Comparison of ENCODE assay signal across 9 mouse cellular contexts in the genomic region with DNA sequence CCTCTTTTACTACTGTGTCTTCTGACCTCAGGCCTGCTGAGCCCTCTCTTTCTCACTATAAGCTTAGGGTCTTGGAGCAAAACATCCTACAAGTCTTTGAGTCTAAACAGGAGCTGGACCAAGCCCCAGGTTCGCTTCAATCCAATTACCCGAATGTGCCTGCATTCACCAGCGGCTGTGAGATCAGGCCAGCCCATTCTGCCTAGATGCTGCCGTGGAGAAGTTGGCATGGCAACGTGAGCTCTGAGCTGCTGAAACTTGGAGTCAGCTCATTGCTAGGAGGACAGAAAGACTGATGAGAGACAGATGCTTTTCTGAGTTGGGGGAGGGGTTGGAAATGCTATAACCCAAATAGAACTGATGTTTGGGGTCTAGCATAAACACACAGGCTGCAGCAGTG.
DNase-seq lines count a peak whose midpoint lies in the region; ATAC-seq lines count a peak whose summit lies in the region.
"Had no signal": no experiment of that assay in that cellular context is flagged by ENCODE, and none has a peak within 500 bp of the region (broad histone marks: within the 10 kb centered on the region; RNA-seq: fewer than 3 reads in every experiment).

No protein-coding gene starts in this region.

- peak; percentile 80 for DNase-seq in MN1 (ENCODE audit: low spot score)
- DNase-seq in embryonic facial prominence, embryonic 14.5 days (ENCODE audit: low spot score): peak; percentile 80
- peak; percentile 75 for DNase-seq in layer of hippocampus, adult 11-12 months (ENCODE audit: low spot score)
- DNase-seq in midbrain, embryonic 11.5 days (ENCODE audit: low spot score, missing footprints): no peak
- no peak for DNase-seq in spleen, postnatal 14 days (ENCODE audit: low spot score in 2 of 2)
- DNase-seq in lung, postnatal 36 days: no peak
- DNase-seq in kidney, postnatal 4 days: no peak
- no peak for DNase-seq in spleen, adult 18-20 months

- ATAC-seq in embryonic facial prominence, embryonic 14.5 days (ENCODE audit: low read depth): peak; percentile 61; the same call in 1 of the 2 replicates
- 0 out of 2 replicates have a peak, but pooled peaks have one; percentile 44 for ATAC-seq in midbrain, embryonic 11.5 days (ENCODE audit: low FRiP score)

- H3K27ac ChIP-seq in embryonic facial prominence, embryonic 14.5 days (replicated peaks; ENCODE audit: low read depth, low read length): peak overlapping the region; percentile 40
- H3K27ac ChIP-seq in midbrain, embryonic 11.5 days (ENCODE audit: low read depth, low read length): no peak overlapping the region

- H3K4me2 ChIP-seq in embryonic facial prominence, embryonic 14.5 days (ENCODE audit: low read depth, low read length): no peak overlapping the region
- H3K4me2 ChIP-seq in midbrain, embryonic 11.5 days: no peak overlapping the region

- no peak overlapping the region for H3K9ac ChIP-seq in embryonic facial prominence, embryonic 14.5 days (ENCODE audit: low read depth, low read length)
- H3K9ac ChIP-seq in midbrain, embryonic 11.5 days (ENCODE audit: low read length): no peak overlapping the region

- H3K36me3 ChIP-seq in embryonic facial prominence, embryonic 14.5 days (ENCODE audit: control insufficient read depth, insufficient read depth, low read length): no peaks in the 10 kb centered on the region
- H3K36me3 ChIP-seq in midbrain, embryonic 11.5 days (ENCODE audit: control insufficient read depth, insufficient read depth, low read length): no peaks in the 10 kb centered on the region

- H3K9me3 ChIP-seq in embryonic facial prominence, embryonic 14.5 days (ENCODE audit: control insufficient read depth, low read length): no peaks in the 10 kb centered on the region
- H3K9me3 ChIP-seq in midbrain, embryonic 11.5 days (ENCODE audit: control insufficient read depth, low read length): no peaks in the 10 kb centered on the region

- no peaks in the 10 kb centered on the region for H3K27me3 ChIP-seq in embryonic facial prominence, embryonic 14.5 days (replicated peaks; ENCODE audit: control insufficient read depth, insufficient read depth, low read length)
- no peaks in the 10 kb centered on the region for H3K27me3 ChIP-seq in midbrain, embryonic 11.5 days (ENCODE audit: control insufficient read depth, insufficient read depth, low read length)

- no peak overlapping the region for H3K4me3 ChIP-seq in embryonic facial prominence, embryonic 14.5 days (ENCODE audit: low read depth, low read length)
- H3K4me3 ChIP-seq in midbrain, embryonic 11.5 days (ENCODE audit: low read depth, low read length): no peak overlapping the region
- H3K4me3 ChIP-seq: erythroblast, embryonic 14.5 days had no signal

- H3K4me1 ChIP-seq in embryonic facial prominence, embryonic 14.5 days (ENCODE audit: control insufficient read depth, insufficient read depth, low read length): peaks cover 24% of the 10 kb centered on the region
- peaks cover 15% of the 10 kb centered on the region for H3K4me1 ChIP-seq in midbrain, embryonic 11.5 days (ENCODE audit: control insufficient read depth, insufficient read depth, low read length)

- WGBS in embryonic facial prominence, embryonic 14.5 days: 15% methylated on average over 5 of the region's 5 CpGs
- 4% methylated on average over 5 of the region's 5 CpGs for WGBS in midbrain, embryonic 11.5 days

Comparison
In these comparisons a context has a peak if more than half of its experiments do, and no peak if none do; other contexts are left out.
1. DNase-seq: peak in MN1 (single experiment), embryonic facial prominence, embryonic 14.5 days (single experiment) and layer of hippocampus, adult 11-12 months (single experiment); none in midbrain, embryonic 11.5 days (single experiment), spleen, postnatal 14 days (0 of 2), lung, postnatal 36 days (single experiment), kidney, postnatal 4 days (0 of 2) and spleen, adult 18-20 months (0 of 2).